Mouse (Mus musculus) G1E (cell line): ENCODE data around the gene Gm17087.

ENCODE experiments used
- CTCF ChIP-seq: IDR thresholded peaks from 2 replicates; pipeline ENCODE4 v1.5.1; 2012; ENCODE audit warnings: low read depth, low read length, inconsistent platforms, mixed read lengths
- POLR2AphosphoS5 ChIP-seq: IDR thresholded peaks from 2 replicates; pipeline ENCODE4 v1.6.1; 2012; ENCODE audit warnings: low read depth, low read length, inconsistent platforms; ENCODE audit not compliant: insufficient replicate concordance

DNA sequence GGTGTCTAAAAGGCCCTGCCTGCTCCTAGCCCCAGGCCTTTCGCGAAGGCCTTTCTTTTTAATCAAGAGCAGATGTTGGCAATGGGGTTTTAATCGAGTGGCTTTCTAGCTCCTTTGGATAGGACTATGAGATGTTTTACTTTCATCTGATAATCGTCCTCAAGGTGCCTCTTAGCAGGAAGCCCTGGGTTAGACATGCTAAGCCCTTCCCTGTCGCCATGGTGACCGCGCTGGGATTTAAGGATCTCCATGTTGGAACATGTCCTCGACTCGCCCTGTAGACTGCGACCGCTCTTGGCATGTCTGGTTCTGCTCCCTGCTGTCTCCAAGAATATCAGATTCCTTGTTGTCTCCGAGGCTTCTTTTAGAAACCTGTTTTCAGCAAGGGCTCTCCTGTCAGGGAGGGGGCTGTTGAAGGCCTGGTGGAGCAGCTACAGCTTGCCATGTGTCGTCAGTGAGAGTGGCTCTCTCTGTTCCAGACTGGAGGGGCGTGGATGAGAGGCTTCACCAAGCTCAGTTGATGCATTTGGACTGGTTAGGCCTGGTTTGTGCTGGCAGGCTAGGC, 24.7 kb downstream of the Gm17087 start:
- TF ChIP-seq POLR2AphosphoS5 (no peak), CTCF (no peak)
